ENCODE assay signal across 23 mouse cellular contexts in the genomic region with DNA sequence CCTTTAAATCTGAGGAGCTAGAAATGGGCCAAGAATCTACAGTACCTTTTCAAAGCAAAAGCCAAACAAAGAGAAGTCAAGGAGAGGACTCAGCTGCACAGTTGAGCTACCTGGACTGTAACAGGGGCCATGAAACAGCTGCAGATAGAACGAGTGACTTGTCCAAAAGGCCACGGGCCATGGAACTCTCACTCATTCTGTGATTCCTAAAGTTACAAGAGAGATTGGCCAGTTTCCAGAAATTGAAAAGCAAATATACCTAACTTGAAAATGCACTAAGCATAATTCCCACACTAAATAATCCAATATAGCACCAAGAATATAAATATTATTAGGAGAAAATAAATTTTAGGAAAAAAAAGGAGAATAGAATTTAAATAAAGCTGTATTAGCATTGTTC.
"Had no signal": no experiment of that assay in that cellular context is flagged by ENCODE, and none has a peak within 500 bp of the region (broad histone marks: within the 10 kb centered on the region; RNA-seq: fewer than 3 reads in every experiment).

No protein-coding gene starts in this region.

- H3K4me2 ChIP-seq: heart, embryonic 12.5 days; hindbrain, embryonic 12.5 days; hindbrain, embryonic 14.5 days; intestine, embryonic 15.5 days; limb, embryonic 13.5 days had no signal

- H3K9ac ChIP-seq: heart, embryonic 12.5 days; hindbrain, embryonic 12.5 days; hindbrain, embryonic 14.5 days; intestine, embryonic 15.5 days; limb, embryonic 13.5 days had no signal

- ATAC-seq: forebrain, embryonic 16.5 days; hindbrain, embryonic 16.5 days; inflammation-experienced regulatory T-cells, adult 6 months; intestine, embryonic 15.5 days; intestine, postnatal 0 days had no signal

- H3K27me3 ChIP-seq: heart, embryonic 12.5 days; hindbrain, embryonic 12.5 days; intestine, embryonic 15.5 days; limb, embryonic 13.5 days had no signal

- H3K36me3 ChIP-seq: heart, embryonic 10.5 days; heart, embryonic 12.5 days; hindbrain, embryonic 10.5 days; hindbrain, embryonic 12.5 days; intestine, embryonic 15.5 days; limb, embryonic 13.5 days had no signal

- DNase-seq: gastrocnemius, postnatal 10 days; gastrocnemius, postnatal 25 days; heart, adult 18-20 months; heart, postnatal 10 days; heart, postnatal 4 days; kidney, adult 18-20 months; kidney, adult 8-10 months; kidney, postnatal 10 days; kidney, postnatal 25 days; kidney, postnatal 4 days had no signal

- H3K9me3 ChIP-seq: heart, embryonic 10.5 days; heart, embryonic 12.5 days; hindbrain, embryonic 10.5 days; hindbrain, embryonic 12.5 days; intestine, embryonic 15.5 days; limb, embryonic 13.5 days had no signal

- H3K4me3 ChIP-seq: heart, embryonic 10.5 days; heart, embryonic 12.5 days; hindbrain, embryonic 10.5 days; hindbrain, embryonic 12.5 days; intestine, embryonic 15.5 days; layer of hippocampus, adult 2 months; left cerebral cortex, adult 2 months; limb, embryonic 13.5 days had no signal

- H3K27ac ChIP-seq: heart, embryonic 10.5 days; hindbrain, embryonic 10.5 days; hindbrain, embryonic 12.5 days; hindbrain, embryonic 14.5 days; intestine, embryonic 15.5 days; layer of hippocampus, adult 2 months; left cerebral cortex, adult 2 months; limb, embryonic 13.5 days had no signal

- H3K4me1 ChIP-seq: heart, embryonic 10.5 days; hindbrain, embryonic 10.5 days; hindbrain, embryonic 12.5 days; intestine, embryonic 15.5 days had no signal
